Mouse (Mus musculus): Measurements from ENCODE around the gene Mdga1.

DNA sequence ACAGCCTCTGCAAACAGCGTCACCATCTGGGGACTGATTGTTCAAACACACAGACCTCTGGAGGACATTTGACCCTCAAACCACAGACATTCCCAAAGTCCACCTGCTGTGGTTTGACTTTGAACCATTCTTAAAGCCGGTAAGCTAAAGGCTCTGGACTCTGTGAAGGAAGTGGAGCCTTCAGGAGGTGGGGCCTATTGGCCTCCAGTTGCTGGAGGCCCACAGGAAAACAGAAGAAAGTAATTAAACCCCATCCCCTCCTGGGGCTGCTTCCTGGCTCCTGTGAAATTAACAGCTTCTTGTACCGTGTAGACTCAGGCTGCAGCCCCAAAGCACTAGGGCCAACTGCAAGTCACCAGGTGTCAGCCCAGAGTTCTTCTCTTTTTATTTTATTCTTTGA, 52.9 kb downstream of the Mdga1 start:
- TF ChIP-seq POLR2A (IDR thresholded peaks at IDR 0.05; ENCODE audit: extremely low read depth, insufficient read depth, low read length) (no peak), CTCF (IDR thresholded peaks at IDR 0.05; ENCODE audit: extremely low read depth, insufficient read depth, low read length) (no peak)

Measured in cortical plate, adult 2 months (tissue).